Mouse (Mus musculus) WW6 (cell line): ENCODE measurements around the gene AI661453.

Experiments
- DNase-seq: peaks from one replicate; pipeline ENCODE4 v3.0.0-alpha.2; 2013; ENCODE audit warnings: low read depth, low spot score

The AI661453 gene

DNA sequence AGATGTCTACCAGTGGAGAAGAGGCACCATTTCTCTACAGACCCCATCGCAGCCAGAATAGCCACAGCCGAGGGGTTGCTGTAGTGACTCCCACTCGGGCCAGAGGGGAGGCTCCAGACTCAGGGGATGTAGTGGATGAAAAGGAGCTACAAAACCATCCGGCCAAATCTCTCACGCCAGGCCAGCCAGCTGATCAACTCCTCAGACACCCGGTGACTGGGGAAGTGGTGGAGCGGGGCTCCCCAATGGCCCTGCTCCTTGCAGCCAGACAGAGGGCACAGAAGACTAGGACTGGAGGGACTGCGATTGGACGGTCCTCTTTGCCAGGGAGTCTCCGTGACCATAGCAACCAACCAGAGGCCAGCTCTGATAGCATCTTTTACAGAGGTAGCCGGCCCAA, 31.2 kb downstream of the AI661453 start:
- no peak for DNase-seq

DNA sequence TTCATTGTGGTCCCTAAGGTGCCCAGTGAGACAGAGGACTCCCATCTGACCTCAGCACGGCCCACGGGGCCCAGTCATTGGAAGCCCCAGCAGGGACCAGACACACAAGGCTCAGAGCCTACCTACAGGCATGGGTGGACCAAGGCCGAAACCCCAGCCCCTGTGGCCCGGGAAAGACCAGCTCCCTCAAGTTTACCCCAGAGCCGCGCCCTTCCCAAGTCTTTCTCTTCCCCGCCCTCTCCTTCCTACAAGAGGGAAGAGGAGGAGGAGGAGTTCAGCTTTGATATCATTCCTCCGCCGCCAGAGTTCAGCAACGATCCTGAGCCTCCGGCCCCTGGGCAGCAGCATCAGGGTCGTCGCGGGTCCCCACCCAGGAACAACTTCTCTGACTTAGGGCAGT, 31.6 kb downstream of the AI661453 start:
- DNase-seq: no peak

DNA sequence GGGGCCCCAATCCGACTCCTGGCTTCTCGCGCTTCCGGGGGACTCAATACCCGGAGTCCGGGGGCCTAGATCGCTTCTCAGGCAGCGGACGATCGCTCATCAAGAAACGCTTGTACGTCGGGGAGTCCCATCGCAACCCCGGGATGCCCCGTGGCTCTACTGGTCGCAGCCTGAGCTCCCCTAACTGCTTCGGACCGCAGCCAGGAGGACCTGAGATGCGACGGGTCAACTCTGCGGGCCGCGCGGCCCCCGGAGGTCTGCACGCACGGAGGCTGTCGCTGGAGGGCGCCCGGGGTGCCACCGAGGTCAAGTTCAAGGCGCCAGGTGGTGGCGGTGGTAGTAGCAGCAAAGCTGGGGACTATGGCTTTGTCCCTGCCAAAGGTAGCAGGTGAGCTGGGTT, 32.1 kb downstream of the AI661453 start:
- peak; percentile 39 for DNase-seq

DNA sequence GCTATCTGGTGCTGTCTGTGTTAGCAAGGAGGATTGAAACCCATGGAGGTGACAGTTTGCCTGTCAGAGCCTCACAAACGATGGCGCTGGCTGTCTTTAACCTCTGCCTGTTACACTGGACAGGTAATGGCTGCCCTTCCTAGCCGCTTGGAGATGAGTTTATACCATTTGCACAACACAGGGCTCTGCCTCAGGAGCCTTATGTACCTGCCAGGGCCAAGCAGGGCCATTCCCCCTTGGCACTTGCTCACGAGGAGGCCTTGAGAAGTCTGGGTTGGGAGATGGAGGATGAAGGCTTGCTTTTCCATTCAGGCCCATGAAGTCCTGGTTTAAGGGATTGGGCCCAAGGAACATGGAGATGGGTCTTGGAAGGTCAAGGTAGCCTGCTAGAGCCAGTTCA, 33.2 kb downstream of the AI661453 start:
- no peak for DNase-seq

DNA sequence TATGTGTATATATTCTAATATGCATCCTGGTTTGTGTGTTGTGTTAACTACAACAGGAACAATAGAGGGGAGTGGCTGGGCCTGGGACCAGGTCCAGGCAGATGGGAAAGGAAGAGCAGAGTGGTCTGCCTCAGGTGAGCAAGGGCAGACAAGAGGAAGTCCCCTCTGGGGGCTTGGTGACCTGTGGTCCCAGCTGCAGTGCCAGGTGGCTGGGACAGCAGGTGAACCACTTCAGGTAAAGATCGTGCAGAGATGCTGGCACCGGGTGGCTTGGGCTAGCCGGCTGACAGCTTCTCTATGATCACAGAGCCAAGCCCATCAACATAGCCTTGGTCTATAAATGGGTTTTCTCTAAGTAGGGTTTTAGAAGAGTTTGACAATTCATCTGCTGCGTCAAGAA, 33.7 kb downstream of the AI661453 start:
- DNase-seq: no peak

DNA sequence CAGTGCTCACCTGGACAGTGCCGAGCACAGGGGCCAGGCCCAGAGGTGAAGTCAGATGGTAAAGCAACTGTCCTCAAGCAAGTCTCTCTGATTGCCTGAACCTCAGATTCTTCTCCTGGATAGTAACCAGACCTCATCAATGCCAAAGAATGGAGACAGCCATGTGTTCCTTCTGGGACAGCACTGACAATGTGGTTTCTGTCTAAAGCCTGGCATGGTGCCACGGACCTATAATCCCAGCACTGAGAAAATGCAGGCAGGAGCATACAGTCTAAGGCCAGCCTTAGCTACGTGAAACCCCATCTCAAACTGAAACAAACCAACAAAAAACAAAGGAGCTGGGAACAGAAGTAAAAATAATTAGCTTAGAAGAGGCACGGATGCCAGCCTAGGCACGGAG, 34.3 kb downstream of the AI661453 start:
- no peak for DNase-seq

DNA sequence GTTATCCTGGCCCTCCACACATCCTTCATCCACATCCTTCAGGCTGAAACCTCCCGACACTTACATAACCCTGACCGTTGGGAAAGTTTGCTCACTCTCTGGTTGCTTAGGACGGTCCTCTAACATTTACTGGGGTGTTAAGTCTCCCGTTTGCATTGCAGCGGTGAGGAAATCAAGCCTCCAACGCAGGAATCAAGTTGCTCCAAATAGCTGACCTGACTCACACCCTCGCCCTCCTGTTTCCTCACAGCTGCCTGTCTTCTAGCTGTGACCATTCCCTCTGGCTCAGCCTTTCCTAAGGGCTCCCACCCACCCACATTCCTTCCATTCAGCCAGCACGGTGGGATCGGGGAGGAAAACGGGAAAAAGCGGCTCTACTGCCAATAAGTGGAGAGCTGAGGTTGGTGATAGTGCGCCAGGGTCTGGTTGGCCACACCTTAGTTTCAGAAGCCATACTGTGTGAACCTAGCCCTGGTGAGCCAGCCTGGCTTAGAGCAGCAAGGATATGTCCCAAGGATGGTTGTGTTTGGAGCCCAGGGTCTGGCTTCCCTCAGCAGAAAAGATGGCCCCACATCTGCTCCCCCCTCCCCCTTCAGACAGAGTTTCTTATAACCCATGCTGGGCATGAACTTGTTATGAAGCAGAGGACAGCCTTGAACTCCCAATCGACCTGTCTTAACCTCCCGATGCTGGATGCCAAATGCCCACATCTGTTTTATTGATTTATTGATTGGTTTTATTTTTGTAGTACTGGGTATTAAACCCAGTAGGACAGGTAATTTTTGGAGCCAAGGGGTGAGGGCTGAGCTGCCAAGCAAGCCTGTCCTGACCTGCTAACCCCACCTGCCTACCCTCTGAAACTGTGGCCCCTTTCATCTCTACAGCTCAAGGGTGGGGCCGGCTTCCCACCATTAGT, 36.3 kb downstream of the AI661453 start:
- no peak for DNase-seq

DNA sequence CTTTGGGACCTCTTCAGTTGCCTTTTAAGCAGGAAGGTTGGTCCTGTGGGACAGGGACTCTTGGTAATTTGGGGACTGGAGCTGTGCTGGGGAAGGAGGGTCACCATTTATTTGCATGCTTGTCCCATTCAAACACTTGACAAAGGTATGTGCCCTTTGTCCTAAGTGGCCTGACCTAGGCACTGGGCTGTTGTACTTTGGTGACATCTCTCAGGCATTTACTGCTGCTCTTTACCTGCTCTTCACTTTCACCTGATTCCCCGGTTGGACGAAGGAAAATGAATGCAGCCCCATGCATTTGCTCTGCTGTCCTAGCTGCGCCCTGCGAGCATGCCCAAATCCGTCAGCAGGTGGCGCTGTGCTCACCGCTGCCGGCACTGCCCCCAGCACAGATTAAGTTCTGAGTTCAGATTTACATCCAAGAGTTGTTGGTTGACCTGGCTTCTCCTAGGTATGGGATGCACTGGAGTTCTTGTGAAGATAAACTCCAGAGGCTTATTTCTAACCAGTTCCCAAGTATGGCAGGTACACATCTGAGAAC, 37.1 kb downstream of the AI661453 start:
- DNase-seq: peak; percentile 39

DNA sequence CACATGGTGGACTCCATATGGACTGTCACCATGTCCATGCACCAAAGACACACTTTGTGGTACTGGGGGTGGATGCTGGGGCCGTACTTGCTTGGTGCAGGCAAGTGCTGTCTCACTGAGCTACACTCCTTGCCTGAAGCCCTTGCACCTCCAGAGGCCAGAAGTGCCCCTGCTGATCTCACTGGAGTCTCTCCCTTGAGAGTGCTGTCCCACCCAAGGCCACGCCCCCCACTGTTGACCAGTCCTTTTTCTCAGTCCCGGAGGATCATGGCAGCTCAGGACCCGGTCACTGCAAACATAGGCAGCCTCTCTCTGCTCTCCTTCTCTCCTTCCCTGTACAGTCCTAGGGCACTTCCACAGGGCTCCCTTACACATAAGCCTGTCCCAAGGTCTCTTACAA, 37.8 kb downstream of the AI661453 start:
- DNase-seq: no peak

DNA sequence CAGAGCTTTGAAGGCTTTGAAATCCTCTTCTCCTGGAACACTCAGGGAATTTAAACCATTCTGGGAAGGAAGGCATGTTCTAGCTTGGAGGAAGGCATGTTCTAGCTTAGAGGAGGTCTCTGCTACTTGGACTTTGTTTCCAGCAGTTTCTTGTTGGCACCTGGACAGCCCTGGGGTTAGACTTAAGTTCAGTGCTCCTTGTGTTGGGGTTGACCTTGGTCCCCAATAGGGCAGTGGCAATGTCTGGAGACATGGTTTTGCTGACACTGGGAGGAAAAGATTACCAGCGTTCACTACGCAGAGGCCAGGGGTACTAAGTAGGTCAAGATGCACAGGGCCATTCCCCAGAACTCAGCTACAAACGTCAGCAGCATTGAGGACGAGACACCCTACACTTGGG, 38.8 kb downstream of the AI661453 start:
- DNase-seq: no peak

DNA sequence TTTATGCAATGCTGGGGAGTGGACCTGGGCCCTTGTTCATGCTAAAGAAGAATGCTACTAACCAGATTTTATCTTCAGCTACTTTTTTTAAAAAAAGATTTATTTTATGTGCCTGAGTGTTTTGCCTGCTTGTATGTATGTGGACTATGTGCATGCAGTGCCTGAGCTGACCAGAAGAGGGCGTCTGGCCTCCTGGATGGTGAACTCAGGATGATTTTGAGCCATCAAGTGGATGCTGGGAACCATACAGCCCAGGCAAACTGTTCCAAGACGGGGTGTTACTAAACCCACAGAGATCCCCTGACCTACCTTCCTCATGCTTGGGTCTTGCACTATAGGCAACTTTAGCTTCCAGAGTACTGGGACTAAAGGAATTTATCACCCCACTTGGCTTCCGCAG, 39.3 kb downstream of the AI661453 start:
- peak; percentile 43 for DNase-seq

DNA sequence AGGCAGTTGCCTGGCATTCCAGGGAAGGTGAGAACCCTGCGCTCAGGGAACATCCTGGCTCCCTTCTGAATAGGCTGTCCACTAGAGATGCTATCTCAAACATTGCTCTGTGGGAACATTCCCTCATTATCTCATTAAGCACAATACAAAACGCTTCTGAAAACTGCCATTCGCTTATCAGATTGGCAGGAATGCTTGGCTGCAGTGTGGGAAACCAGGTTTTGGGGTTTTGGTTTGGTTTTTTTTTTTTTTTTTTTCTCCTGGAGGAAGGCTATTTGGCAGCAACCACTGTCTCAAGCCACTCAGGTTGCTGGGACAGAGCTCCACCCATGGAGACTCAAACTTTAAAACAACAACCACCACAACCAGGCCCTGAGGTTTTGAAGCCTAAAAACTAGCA, 43.5 kb downstream of the AI661453 start:
- no peak for DNase-seq

DNA sequence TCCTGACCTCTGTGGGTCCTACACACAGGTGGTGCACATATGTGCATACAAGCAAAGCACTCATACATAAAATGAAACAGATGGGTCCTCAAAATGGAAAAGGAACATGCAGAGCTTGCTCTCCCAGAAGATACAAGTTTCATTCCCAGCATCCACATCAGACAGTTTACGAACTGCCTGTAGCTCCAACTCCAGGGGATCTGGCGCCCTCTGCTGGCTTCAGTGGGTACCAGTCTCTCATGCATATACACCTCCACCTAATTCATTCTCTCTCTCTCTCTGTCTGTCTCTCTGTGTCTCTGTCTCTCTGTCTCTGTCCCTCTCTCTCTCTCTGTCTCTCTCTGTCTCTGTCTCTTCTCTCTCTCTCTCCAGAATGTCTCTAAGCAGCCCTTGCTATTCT, 46.0 kb downstream of the AI661453 start:
- no peak for DNase-seq

DNA sequence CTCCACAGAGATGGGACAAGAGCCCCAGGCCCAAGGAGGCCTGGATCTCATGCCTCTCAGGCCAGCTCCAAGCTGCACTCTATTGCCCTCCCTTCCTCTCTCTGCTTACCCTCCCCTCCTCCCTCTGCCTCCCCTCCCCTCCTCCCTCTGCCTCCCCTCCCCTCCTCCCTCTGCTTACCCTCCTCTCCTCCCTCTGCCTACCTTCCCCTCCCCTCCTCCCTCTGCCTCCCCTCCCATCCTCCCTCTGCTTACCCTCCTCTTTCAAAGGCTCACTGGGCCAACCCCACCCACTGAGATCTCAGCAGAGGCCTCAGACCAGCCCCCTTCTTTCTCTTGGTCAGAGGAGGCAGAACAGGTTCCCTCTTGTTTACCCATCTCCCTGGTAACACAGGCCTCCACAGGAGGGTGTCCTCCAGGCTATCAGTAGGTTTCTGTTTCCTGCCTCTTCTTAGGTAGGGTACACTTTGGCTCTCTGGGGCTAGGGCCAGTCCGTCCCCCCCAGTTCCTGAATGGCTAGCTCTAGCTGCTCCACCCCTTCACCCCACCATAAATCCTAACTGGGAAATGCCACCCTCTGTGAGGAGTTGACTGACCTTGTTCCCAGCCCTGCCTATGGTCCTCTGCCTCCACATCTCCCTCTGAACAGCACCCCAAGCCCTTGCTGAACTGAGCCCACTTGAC, 48.0 kb downstream of the AI661453 start:
- DNase-seq: no peak

DNA sequence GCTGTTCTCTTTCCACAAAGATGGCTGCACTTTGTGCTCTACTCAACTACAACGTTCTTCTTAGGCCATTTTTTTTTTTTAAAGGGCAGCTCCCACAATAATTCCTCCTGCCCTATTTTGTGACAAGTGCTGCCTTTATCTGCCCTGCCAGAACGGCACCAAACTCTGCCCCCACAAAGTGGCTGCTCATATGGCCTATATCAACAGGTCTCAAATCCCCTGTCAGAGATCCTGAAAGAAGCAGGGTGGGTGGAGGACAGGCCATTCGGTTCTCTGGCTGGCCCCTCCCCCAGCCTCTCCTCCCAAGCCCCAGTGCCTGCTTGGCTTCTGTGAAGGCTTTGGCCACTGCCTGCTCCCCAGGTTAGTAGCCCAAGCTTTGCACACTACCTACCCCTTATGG, 48.6 kb downstream of the AI661453 start:
- no peak for DNase-seq

DNA sequence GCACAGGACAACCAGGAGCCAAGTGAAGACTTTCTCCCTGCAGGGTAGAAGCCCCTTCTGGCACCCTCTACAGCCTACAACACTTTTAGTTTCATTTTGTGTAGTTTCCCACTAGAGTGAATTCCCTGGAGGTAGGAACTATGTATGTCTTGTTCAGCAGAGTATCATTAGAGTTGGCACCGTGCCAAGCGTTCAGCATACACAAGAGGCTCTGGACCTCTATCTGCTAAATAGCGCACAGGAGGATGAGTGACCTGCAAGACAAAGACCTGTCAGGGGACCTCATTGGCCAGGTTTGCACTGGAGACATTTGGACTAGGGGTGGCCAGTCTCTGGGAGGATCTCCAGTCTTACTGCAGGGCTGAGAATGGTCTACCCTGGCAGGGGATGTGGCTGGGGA, 49.4 kb downstream of the AI661453 start:
- no peak for DNase-seq

DNA sequence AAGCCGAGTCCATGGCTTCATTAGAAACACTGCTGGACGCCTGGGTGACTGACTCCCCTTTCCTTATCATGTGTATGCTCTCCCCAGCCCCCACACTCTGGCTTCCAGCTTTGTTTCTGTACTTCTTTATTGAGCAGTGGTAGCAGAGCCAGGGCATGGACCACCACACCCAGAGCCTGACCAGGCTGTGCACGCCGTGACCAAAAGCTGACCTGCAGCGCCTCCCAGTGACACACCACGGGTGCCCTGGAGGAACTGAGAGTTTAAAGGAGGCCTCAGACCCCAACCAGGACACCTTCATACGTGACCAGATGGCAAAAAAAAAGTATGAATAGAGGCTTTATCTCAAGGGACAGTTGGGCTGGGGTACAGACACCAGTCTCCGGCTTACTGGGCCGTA, 54.4 kb downstream of the AI661453 start:
- no peak for DNase-seq

DNA sequence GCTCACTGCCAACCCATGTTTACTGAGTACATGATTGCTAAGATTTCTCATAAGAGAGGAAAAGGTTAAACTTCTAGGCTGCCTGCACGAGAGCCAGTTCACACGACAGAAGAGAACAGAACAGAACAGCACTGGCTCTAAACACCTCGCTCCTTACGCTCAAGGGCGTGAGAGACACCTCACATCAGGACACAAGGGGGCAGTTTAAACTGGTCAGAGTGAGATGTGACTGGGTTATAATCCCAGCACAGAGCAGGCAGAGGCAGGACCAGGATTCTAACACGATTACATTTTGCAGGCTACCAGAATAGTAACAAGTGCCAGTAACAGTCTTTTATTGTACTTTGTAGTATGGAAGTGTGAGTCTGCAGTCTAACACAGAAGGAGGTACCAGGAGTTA, 56.3 kb downstream of the AI661453 start:
- DNase-seq: no peak

DNA sequence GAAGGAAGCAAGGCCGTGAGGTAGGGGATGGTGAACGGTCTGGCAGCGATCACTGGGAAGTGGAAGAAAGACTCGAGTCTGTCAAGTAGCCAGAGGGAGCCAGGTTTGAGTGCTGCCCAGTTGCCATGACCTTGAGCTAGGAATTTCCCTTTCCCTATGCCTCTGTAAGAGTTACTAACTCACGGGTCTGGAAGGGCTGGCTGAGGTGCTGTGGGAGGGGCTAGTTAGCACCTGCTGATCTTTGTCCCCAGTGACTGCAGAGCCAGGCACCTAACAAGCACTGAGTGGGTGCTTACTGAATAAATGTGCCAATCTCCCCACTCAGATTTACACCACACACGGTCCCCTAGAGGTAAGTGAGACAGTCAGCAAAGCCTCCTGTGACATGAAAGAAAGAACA, 57.2 kb downstream of the AI661453 start:
- DNase-seq: no peak

DNA sequence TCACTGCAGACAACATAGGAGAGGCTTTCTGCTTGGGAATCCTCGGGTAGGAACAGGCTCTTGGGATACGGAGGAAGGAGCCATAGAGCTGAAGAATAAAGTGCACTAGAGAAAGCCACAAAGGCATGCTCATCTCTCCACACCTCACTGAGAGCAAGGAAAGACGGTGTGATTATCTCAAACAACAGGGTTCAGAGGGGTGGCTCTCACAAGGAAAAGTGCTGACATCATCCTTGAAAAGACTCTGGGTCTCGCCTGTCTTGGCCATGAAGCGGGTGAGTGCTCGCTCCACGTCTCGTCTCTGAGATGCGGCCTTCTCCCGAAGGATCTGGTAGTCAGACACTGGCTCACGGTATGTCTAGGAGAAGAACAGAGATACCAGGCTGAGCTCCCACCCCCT, 57.7 kb downstream of the AI661453 start:
- no peak for DNase-seq

DNA sequence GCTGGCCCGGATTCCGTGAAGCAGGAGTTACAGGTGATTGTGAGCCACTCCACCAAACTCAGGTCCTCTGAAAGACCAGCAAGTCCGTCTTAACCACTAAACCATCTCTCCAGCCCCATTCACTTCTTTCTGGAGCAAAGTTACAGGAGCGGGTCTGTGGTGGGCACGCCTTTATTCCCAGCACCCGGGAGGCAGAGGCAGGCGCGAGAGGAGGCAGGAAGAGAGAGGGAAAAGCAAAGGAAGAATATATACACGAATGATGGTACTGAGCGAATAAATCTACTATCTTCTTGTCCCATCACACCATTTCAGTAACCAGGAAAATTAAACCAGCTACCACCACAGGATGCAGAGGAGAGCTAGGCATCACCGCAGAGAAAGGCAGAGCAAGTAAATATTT, 65.1 kb downstream of the AI661453 start:
- no peak for DNase-seq

DNA sequence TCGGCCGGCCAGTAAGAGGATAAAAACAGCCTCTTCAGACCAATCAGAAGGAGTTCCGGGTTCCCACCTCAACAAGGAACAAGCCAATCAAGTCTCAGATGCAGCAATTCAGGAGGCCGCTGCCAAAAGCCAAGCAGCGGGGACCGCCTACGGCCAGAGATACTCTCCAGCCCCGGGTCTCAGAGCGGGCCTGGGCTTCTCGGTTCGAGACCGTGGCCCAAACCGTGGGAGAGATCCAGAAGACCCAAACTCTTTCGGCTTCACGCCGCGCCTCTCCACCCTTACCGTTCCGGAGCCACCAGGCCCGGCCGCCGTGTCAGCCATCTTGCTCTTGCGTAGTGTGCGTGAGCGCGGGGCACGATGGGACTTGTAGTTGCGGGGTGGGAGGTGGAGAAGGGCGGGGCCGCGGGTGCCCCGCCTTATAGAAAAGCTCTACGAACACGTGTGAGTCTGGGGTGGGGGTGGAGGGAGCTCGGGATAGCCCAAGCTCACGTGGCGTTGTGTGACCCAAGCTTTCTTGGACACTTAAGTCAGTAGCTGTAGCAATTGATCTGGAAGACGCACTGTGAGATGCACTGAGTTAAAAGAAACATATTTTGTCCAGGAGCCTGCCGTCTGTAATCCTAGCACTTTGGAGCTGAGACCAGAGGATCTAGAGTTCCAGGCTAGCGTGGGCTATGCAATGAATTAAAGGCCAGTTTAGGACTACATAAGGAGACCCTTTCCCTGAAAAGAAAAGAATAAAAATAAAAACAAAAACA, 65.7 kb downstream of the AI661453 start, which contains the start of gene Taf8:
Taf8 (minus strand) TSS at position 347 of the 761 bp plus-strand sequence.
- DNase-seq: peak; percentile 90
